Mouse (Mus musculus) embryo, embryonic 10 days (tissue): ENCODE data around the gene Hspa12a.
"Not testable (repeated sequence)": the region's sequence is repeated elsewhere in the genome, so short reads cannot be mapped to it uniquely, and the experiment has no call there.

Experiments
- DNase-seq: peaks from one replicate; pipeline ENCODE4 v3.0.0-alpha.2; 2015; ENCODE audit warnings: low spot score

Hspa12a gene

GRCm38 (mm10) chr19:58910941-58911368, 32.5 kb downstream of the Hspa12a start:
- peak; percentile 61 for DNase-seq

GRCm38 (mm10) chr19:58908018-58908417, 35.4 kb downstream of the Hspa12a start:
- DNase-seq = no peak

- peak; percentile 14 for DNase-seq
These were observed 36.8 kb downstream of the Hspa12a start for GRCm38 (mm10) chr19:58906685-58907084.

GRCm38 (mm10) chr19:58903899-58904327, 39.5 kb downstream of the Hspa12a start:
- DNase-seq = peak; percentile 95

- DNase-seq = no peak
These were observed 40.2 kb downstream of the Hspa12a start for GRCm38 (mm10) chr19:58903079-58903898.

- DNase-seq = not testable (repeated sequence)
These were observed 43.0 kb downstream of the Hspa12a start for GRCm38 (mm10) chr19:58900471-58900870.

- DNase-seq = no peak
These were observed 47.2 kb downstream of the Hspa12a start for GRCm38 (mm10) chr19:58896216-58896615.

- DNase-seq = no peak
These were observed 54.0 kb downstream of the Hspa12a start for GRCm38 (mm10) chr19:58889306-58890038.

- no peak for DNase-seq
These were observed 57.0 kb downstream of the Hspa12a start for GRCm38 (mm10) chr19:58886467-58886866.

- DNase-seq = no peak
These were observed 60.0 kb downstream of the Hspa12a start for GRCm38 (mm10) chr19:58883451-58883850.

- DNase-seq = no peak
These were observed 61.1 kb downstream of the Hspa12a start for GRCm38 (mm10) chr19:58882336-58882735.

GRCm38 (mm10) chr19:58879330-58879957, 64.0 kb downstream of the Hspa12a start:
- no peak for DNase-seq

- no peak for DNase-seq
These were observed 64.9 kb downstream of the Hspa12a start for GRCm38 (mm10) chr19:58878560-58878959.

- no peak for DNase-seq
These were observed 69.9 kb downstream of the Hspa12a start for GRCm38 (mm10) chr19:58873536-58873935.

- no peak for DNase-seq
These were observed 70.8 kb downstream of the Hspa12a start for GRCm38 (mm10) chr19:58872381-58873259.

- DNase-seq = no peak
These were observed 71.6 kb downstream of the Hspa12a start for GRCm38 (mm10) chr19:58871878-58872277.

- DNase-seq = peak; percentile 59
These were observed 76.8 kb downstream of the Hspa12a start for GRCm38 (mm10) chr19:58866651-58867050.

- DNase-seq = no peak
These were observed 78.2 kb downstream of the Hspa12a start for GRCm38 (mm10) chr19:58865224-58865623.

- no peak for DNase-seq
These were observed 79.4 kb downstream of the Hspa12a start for GRCm38 (mm10) chr19:58864006-58864573.

- DNase-seq = no peak
These were observed 82.2 kb downstream of the Hspa12a start for GRCm38 (mm10) chr19:58861174-58861760.
